Mouse (Mus musculus) testis, adult 2 months (tissue): ENCODE data around the gene Inava.

ENCODE experiments used
- CTCF ChIP-seq: fragments of 200-500 bp; IDR thresholded peaks from 2 replicates; pipeline ENCODE4 v1.5.1; 2012; ENCODE audit warnings: low read depth, mild to moderate bottlenecking, inconsistent platforms, low read length, moderate library complexity; ENCODE audit not compliant: control insufficient read depth, insufficient read depth, insufficient replicate concordance
- POLR2A ChIP-seq: fragments of 200-500 bp; IDR thresholded peaks from 2 replicates; pipeline ENCODE4 v1.6.1; 2012; ENCODE audit warnings: low read depth, mild to moderate bottlenecking, inconsistent platforms, low read length, moderate library complexity; ENCODE audit not compliant: control insufficient read depth

- no peak for TF ChIP-seq POLR2A
- no peak for TF ChIP-seq CTCF
Observed at GRCm38 (mm10) chr1:136232285-136232926, 1.7 kb downstream of the Inava start.
